Mouse (Mus musculus): ENCODE data around the gene Ina. TPM values are rescaled to one million over a fixed set of nuclear protein-coding genes. Genes with fewer than 3 reads are reported as not detected.

The Ina gene
- total and polyA plus RNA-seq, 3 experiments: not detected

GRCm38 (mm10) chr19:47015965-47016364 lies 1.5 kb downstream of the Ina start:
- Histone ChIP-seq H3K4me3 (ENCODE audit: control insufficient read depth in 1 of 2, insufficient read depth in 1 of 2, low read depth in 2 of 2, low read length in 2 of 2) (no peak overlapping the region), H3K9me3 (replicated peaks; ENCODE audit: insufficient read depth, low read length) (no peaks in the 10 kb centered on the region), H3K36me3 (ENCODE audit: control insufficient read depth in 1 of 2, insufficient read depth in 2 of 2, low read length in 2 of 2) (no peaks in the 10 kb centered on the region), H3K27me3 (ENCODE audit: control insufficient read depth in 1 of 2, insufficient read depth in 2 of 2, low read length in 2 of 2) (peaks cover 0 to 7% of the 10 kb centered on the region in 2 experiments; a peak in 2 of 4 replicates), H3K4me1 (ENCODE audit: control insufficient read depth in 1 of 2, insufficient read depth in 2 of 2, low read length in 2 of 2) (no peaks in the 10 kb centered on the region), H3K79me2 (ENCODE audit: control insufficient read depth, insufficient read depth, low read length, poor library complexity) (no peaks in the 10 kb centered on the region), H3K9ac (ENCODE audit: control insufficient read depth, low read depth, low read length, poor library complexity, severe bottlenecking) (no peak overlapping the region), H3K27ac (ENCODE audit: control insufficient read depth, low read depth, low read length) (no peak overlapping the region)
- DNase-seq (ENCODE audit: low read depth, low spot score): no peak
- TF ChIP-seq TCF12 (IDR thresholded peaks at IDR 0.05; ENCODE audit: low read depth, low read length) (no peak), ZMIZ1 (IDR thresholded peaks at IDR 0.05; ENCODE audit: low read depth, low read length) (no peak), EP300 (IDR thresholded peaks at IDR 0.05; ENCODE audit: low read depth in 1 of 2, low read length in 2 of 2) (no peak), MYC (IDR thresholded peaks at IDR 0.05; ENCODE audit: low read depth, low read length) (no peak)

GRCm38 (mm10) chr19:47016487-47016886 lies 2.0 kb downstream of the Ina start:
- no peak overlapping the region for H3K9ac ChIP-seq (ENCODE audit: control insufficient read depth, low read depth, low read length, poor library complexity, severe bottlenecking)
- DNase-seq (ENCODE audit: low read depth, low spot score): peak; percentile 81
- no peaks in the 10 kb centered on the region for H3K9me3 ChIP-seq (replicated peaks; ENCODE audit: insufficient read depth, low read length)
- peaks cover 0 to 7% of the 10 kb centered on the region in 2 experiments; a peak in 2 of 4 replicates for H3K27me3 ChIP-seq (ENCODE audit: control insufficient read depth in 1 of 2, insufficient read depth in 2 of 2, low read length in 2 of 2)
- no peak overlapping the region for H3K27ac ChIP-seq (ENCODE audit: control insufficient read depth, low read depth, low read length)
- no peaks in the 10 kb centered on the region for H3K4me1 ChIP-seq (ENCODE audit: control insufficient read depth in 1 of 2, insufficient read depth in 2 of 2, low read length in 2 of 2)
- H3K4me3 ChIP-seq (ENCODE audit: control insufficient read depth in 1 of 2, insufficient read depth in 1 of 2, low read depth in 2 of 2, low read length in 2 of 2): no peak overlapping the region
- H3K79me2 ChIP-seq (ENCODE audit: control insufficient read depth, insufficient read depth, low read length, poor library complexity): no peaks in the 10 kb centered on the region
- peak; percentile 47; the same call in 1 of the 2 replicates for TF ChIP-seq MXI1 (IDR thresholded peaks at IDR 0.05; ENCODE audit: low read depth, low read length)
- TF ChIP-seq KAT2A (conservative IDR thresholded peaks at IDR 0.05; ENCODE audit: low read depth, low read length): no peak
- TF ChIP-seq SIN3A (IDR thresholded peaks at IDR 0.05; ENCODE audit: low read length): peak; percentile 75
- no peak for TF ChIP-seq ZKSCAN1 (IDR thresholded peaks at IDR 0.05; ENCODE audit: low read depth, low read length)
- H3K36me3 ChIP-seq (ENCODE audit: control insufficient read depth in 1 of 2, insufficient read depth in 2 of 2, low read length in 2 of 2): no peaks in the 10 kb centered on the region

- Histone ChIP-seq H3K36me3 (ENCODE audit: control insufficient read depth in 1 of 2, insufficient read depth in 2 of 2, low read length in 2 of 2) (no peaks in the 10 kb centered on the region), H3K9ac (ENCODE audit: control insufficient read depth, low read depth, low read length, poor library complexity, severe bottlenecking) (no peak overlapping the region), H3K4me1 (ENCODE audit: control insufficient read depth in 1 of 2, insufficient read depth in 2 of 2, low read length in 2 of 2) (no peaks in the 10 kb centered on the region), H3K4me3 (ENCODE audit: control insufficient read depth in 1 of 2, insufficient read depth in 1 of 2, low read depth in 2 of 2, low read length in 2 of 2) (no peak overlapping the region), H3K79me2 (ENCODE audit: control insufficient read depth, insufficient read depth, low read length, poor library complexity) (no peaks in the 10 kb centered on the region), H3K27ac (ENCODE audit: control insufficient read depth, low read depth, low read length) (no peak overlapping the region), H3K9me3 (replicated peaks; ENCODE audit: insufficient read depth, low read length) (no peaks in the 10 kb centered on the region), H3K27me3 (ENCODE audit: control insufficient read depth in 1 of 2, insufficient read depth in 2 of 2, low read length in 2 of 2) (peaks cover 0 to 7% of the 10 kb centered on the region in 2 experiments; a peak in 2 of 4 replicates)
- no peak for DNase-seq (ENCODE audit: low read depth, low spot score)
- TF ChIP-seq USF1 (IDR thresholded peaks at IDR 0.05; ENCODE audit: low read depth, low read length) (no peak), SIN3A (IDR thresholded peaks at IDR 0.05; ENCODE audit: low read length) (no peak), RAD21 (IDR thresholded peaks at IDR 0.05; ENCODE audit: low read depth, low read length) (no peak), ZMIZ1 (IDR thresholded peaks at IDR 0.05; ENCODE audit: low read depth, low read length) (no peak), ZNF384 (IDR thresholded peaks at IDR 0.05; ENCODE audit: low read depth, low read length) (no peak), TAL1 (IDR thresholded peaks at IDR 0.05; ENCODE audit: low read length) (no peak), SMC3 (IDR thresholded peaks at IDR 0.05; ENCODE audit: low read depth, low read length) (no peak), USF2 (IDR thresholded peaks at IDR 0.05; ENCODE audit: borderline replicate concordance in 1 of 2, insufficient read depth in 1 of 2, low read depth in 1 of 2, low read length in 2 of 2) (no peak), CHD2 (IDR thresholded peaks at IDR 0.05; ENCODE audit: low read length) (no peak), BHLHE40 (IDR thresholded peaks at IDR 0.05; ENCODE audit: borderline replicate concordance, low read depth, low read length) (no peak)
These were observed 3.3 kb downstream of the Ina start for GRCm38 (mm10) chr19:47017831-47018230.

Data from MEL (cell line).